Mouse (Mus musculus) G1E (cell line): ENCODE measurements around the gene Ptprb.

Experiments used
- CTCF ChIP-seq: IDR thresholded peaks from 2 replicates; pipeline ENCODE4 v1.5.1; 2012; ENCODE audit warnings: low read depth, low read length, inconsistent platforms, mixed read lengths
- GATA1 ChIP-seq: IDR thresholded peaks from 2 replicates; pipeline ENCODE4 v1.6.1; 2012; ENCODE audit warnings: borderline replicate concordance, low read length, inconsistent platforms, mixed read lengths
- GATA2 ChIP-seq: IDR thresholded peaks from 2 replicates; pipeline ENCODE4 v1.6.1; 2012; ENCODE audit warnings: low read depth, low read length, inconsistent platforms, borderline replicate concordance

GRCm38 (mm10) chr10:116260658-116261433 is 14.5 kb upstream of the Ptprb start:
- TF ChIP-seq CTCF (no peak), GATA2 (no peak), GATA1 (no peak)
